Mouse (Mus musculus): ENCODE results near the gene Tinagl1. TPM values are rescaled to one million over a fixed set of nuclear protein-coding genes. Genes with fewer than 3 reads are reported as not detected.

The Tinagl1 gene
- polyA plus RNA-seq, 1 experiment from 2014 or later, result 13.8 TPM

DNA sequence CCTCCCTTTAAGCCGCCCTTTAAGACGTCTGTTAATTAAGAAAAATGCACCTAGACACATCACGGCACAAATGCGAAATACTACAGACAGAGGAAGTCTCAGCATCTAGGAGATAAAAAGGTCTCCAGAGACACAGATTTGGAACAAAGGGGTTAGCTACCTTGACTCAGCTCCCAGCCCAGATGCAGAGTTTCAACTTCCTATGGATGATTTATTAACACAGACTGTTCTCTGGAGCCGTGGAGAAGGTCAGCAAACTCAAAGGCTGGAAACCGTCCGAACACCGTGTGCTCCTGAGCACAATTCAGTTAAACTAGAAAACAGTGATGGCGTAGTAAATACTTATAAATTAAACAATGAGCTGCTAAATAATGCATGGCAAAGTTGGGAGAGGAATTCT is 17.3 kb upstream of the Tinagl1 start:
- H3K4me2 ChIP-seq, result no peak overlapping the region
- no peaks in the 10 kb centered on the region; the same call in 1 of the 2 replicates for H3K27me3 ChIP-seq
- no peak for ATAC-seq (ENCODE audit: insufficient number of reproducible peaks, insufficient read depth, low FRiP score, low TSS enrichment, low read depth)
- no peak overlapping the region for H3K9ac ChIP-seq
- H3K27ac ChIP-seq, result no peak overlapping the region
- H3K9me3 ChIP-seq, result no peaks in the 10 kb centered on the region
- WGBS, result 67% methylated on average over 9 of the region's 9 CpGs
- no peak overlapping the region for H3K4me3 ChIP-seq
- peaks cover 4% of the 10 kb centered on the region; the same call in 1 of the 2 replicates for H3K4me1 ChIP-seq
- no peaks in the 10 kb centered on the region for H3K36me3 ChIP-seq

DNA sequence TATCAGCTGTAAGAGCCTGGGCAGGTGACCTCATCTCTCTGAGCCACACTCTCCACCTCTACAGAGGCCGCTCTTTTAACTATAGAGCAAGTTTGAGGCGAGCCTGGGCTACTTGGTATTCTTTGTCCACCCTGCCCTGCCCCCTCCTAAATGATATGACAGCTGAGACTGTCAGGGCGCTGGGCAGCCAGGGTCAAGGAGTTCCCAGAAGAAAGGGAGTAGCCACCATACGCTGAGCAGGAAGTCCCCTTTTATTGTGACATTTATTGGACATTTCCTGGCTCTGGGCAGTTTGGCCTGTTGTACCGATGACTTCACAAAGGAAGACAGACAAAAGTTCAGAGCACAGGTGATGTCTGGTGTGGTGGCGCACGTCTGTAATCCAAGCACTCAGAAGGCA is 14.7 kb upstream of the Tinagl1 start:
- 54% methylated on average over 7 of the region's 7 CpGs for WGBS
- Histone ChIP-seq H3K27ac (no peak overlapping the region), H3K4me2 (no peak overlapping the region), H3K4me1 (peaks cover 4% of the 10 kb centered on the region; the same call in 1 of the 2 replicates), H3K9ac (no peak overlapping the region), H3K27me3 (no peaks in the 10 kb centered on the region; the same call in 1 of the 2 replicates), H3K4me3 (no peak overlapping the region), H3K9me3 (no peaks in the 10 kb centered on the region), H3K36me3 (no peaks in the 10 kb centered on the region)
- no peak for ATAC-seq (ENCODE audit: insufficient number of reproducible peaks, insufficient read depth, low FRiP score, low TSS enrichment, low read depth)

DNA sequence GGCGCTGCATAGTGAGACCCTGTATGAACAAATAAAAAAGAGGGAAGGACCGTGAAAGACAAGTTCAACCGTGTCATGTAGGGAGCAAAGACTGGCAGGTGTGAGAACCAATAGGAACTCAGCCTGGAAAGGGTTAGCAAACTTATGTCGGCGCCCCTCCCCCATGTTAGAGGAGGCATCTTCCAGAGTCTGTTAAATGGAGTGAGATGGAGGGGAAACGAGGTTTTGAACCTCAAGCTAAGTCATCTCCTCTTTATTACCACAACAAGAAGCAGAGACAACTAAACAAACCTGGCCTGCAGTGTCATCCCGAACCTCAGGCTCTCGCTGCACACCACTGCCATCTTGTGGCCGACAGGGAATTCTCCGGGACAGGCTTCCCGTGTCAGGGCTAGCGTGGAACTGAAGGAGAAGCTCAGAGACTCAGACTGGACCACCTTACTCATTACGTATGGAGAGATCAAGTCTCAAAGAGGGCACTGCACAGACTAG is 13.9 kb upstream of the Tinagl1 start:
- 0 out of 2 replicates have a peak, but pooled peaks have one; percentile 37 for ATAC-seq (ENCODE audit: insufficient number of reproducible peaks, insufficient read depth, low FRiP score, low TSS enrichment, low read depth)
- peak overlapping the region; percentile 53 for H3K4me2 ChIP-seq
- no peak overlapping the region for H3K27ac ChIP-seq

DNA sequence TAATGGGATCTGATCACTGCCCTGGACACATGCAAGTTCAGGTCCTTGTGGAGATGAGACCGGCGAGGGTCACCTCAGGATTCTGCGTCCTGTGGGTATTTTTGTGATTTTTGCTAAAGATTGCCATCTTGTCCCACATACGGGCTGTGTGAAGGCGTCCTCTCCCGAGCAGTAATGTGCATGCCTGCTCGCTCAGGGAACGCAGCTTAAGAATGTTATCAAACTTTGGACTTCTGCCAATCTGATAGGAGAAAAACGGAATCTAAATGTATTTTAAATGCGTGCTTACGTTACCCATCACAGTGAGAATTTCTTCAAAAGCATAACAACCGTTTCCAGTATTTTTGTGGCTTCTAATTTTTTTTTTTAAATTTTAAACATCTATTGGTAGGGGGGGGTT is 12.0 kb upstream of the Tinagl1 start:
- no peak overlapping the region for H3K4me2 ChIP-seq
- no peak overlapping the region for H3K27ac ChIP-seq
- no peak overlapping the region for H3K9ac ChIP-seq
- no peaks in the 10 kb centered on the region for H3K9me3 ChIP-seq
- no peak for ATAC-seq (ENCODE audit: insufficient number of reproducible peaks, insufficient read depth, low FRiP score, low TSS enrichment, low read depth)
- H3K27me3 ChIP-seq, result no peaks in the 10 kb centered on the region; the same call in 1 of the 2 replicates
- H3K4me3 ChIP-seq, result no peak overlapping the region
- no peaks in the 10 kb centered on the region for H3K36me3 ChIP-seq
- WGBS, result 65% methylated on average over 12 of the region's 12 CpGs
- H3K4me1 ChIP-seq, result peaks cover 4% of the 10 kb centered on the region; the same call in 1 of the 2 replicates

More for the DNA sequence above, 13.9 kb upstream of the Tinagl1 start:
- peak overlapping the region; percentile 33 for H3K4me3 ChIP-seq
- peaks cover 4% of the 10 kb centered on the region; the same call in 1 of the 2 replicates for H3K4me1 ChIP-seq
- no peaks in the 10 kb centered on the region; the same call in 1 of the 2 replicates for H3K27me3 ChIP-seq
- H3K36me3 ChIP-seq, result no peaks in the 10 kb centered on the region
- H3K9ac ChIP-seq, result peak overlapping the region; percentile 44; the same call in 1 of the 2 replicates
- no peaks in the 10 kb centered on the region for H3K9me3 ChIP-seq
- 2% methylated on average over 13 of the region's 13 CpGs for WGBS

DNA sequence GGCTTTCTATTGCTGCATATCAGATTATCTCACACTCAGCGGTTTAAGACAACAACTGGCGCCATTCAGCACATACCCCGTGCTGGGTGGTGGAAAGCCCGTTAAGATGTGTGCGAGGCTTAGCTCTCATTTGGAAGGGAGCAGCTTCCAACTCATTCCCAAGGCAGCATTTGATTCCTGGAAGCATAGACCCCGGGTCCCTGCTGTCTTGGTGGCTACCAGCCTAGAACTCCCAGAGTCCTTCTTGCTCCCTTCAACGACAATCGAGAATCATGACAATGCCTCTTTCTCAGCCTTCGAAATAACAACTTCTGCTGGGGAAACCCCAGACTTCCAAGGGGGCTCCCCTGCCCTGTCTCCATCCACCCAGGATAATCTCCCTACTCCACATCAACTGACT is 11.5 kb upstream of the Tinagl1 start:
- no peaks in the 10 kb centered on the region for H3K36me3 ChIP-seq
- no peak overlapping the region for H3K4me3 ChIP-seq
- no peaks in the 10 kb centered on the region; the same call in 1 of the 2 replicates for H3K27me3 ChIP-seq
- no peak overlapping the region for H3K9ac ChIP-seq
- peaks cover 4% of the 10 kb centered on the region; the same call in 1 of the 2 replicates for H3K4me1 ChIP-seq
- no peak for ATAC-seq (ENCODE audit: insufficient number of reproducible peaks, insufficient read depth, low FRiP score, low TSS enrichment, low read depth)
- H3K27ac ChIP-seq, result no peak overlapping the region
- H3K9me3 ChIP-seq, result no peaks in the 10 kb centered on the region
- 73% methylated on average over 9 of the region's 9 CpGs for WGBS
- no peak overlapping the region for H3K4me2 ChIP-seq

DNA sequence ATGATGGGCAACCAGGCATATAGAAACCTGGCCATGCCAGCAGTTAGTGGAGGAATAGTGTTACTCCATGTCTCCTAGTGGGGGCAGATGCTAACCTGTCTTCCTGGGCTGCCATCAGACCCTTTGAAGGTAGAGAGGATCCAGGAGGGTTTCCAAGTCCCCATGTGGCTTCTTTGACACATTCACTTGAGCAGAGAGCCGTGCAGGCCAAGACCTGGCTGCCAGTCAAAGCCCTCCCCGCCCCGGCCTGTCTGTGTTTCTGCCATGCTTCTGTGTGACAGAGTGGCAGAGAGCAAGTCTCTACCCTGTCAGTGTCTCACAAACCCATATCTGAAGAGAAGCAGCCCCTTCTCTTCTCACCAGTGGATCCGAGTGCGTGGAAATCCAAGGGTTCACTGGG is 9.0 kb upstream of the Tinagl1 start:
- no peaks in the 10 kb centered on the region for H3K36me3 ChIP-seq
- H3K4me3 ChIP-seq, result no peak overlapping the region
- H3K9me3 ChIP-seq, result no peaks in the 10 kb centered on the region
- ATAC-seq (ENCODE audit: insufficient number of reproducible peaks, insufficient read depth, low FRiP score, low TSS enrichment, low read depth), result no peak
- no peak overlapping the region for H3K4me2 ChIP-seq
- 86% methylated on average over 5 of the region's 5 CpGs for WGBS
- H3K27me3 ChIP-seq, result no peaks in the 10 kb centered on the region
- H3K27ac ChIP-seq, result no peak overlapping the region
- H3K4me1 ChIP-seq, result peaks cover 4% of the 10 kb centered on the region; the same call in 1 of the 2 replicates
- H3K9ac ChIP-seq, result no peak overlapping the region

DNA sequence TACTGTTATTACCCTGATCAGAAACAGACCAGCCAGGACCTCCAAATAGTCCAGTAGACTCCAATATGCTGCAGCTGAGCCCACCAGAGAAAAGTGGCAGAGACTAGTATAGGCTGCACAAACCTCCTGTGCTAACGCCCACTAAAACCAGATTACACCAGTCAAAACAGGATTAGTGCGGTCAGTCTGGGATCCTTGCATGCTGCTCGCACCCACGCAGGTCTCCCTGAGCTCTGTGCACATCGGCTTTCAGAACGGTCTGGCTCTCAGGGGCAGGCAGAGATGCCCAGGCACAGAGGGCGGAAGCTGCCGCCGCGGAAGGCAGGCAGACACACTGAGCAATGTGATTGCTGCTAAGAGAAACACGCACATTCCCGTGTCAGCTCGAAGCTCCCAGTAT is 8.1 kb upstream of the Tinagl1 start:
- Histone ChIP-seq H3K9ac (no peak overlapping the region), H3K9me3 (no peaks in the 10 kb centered on the region), H3K4me2 (no peak overlapping the region), H3K4me1 (no peaks in the 10 kb centered on the region), H3K4me3 (no peak overlapping the region), H3K27me3 (no peaks in the 10 kb centered on the region), H3K27ac (no peak overlapping the region), H3K36me3 (no peaks in the 10 kb centered on the region)
- no peak for ATAC-seq (ENCODE audit: insufficient number of reproducible peaks, insufficient read depth, low FRiP score, low TSS enrichment, low read depth)
- 68% methylated on average over 13 of the region's 13 CpGs for WGBS

DNA sequence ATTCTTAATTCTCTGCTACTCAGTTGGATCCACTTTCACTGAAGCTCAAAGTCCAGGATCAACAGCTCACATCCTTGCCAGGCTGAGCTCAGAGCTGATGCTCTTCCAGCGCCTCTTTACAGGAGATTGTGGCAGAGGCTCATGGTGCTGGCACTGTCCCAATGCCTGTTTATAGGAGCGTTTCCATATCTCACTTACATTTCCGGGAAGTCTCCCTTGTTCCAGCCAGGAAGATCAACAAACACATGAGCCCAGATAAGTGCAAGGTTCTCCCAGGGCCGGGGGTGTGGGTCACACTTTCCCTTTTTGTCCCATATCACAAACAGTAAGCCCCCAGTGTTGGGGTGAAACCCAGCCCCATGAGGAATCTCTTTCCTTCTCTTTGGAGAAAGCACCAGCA is 7.0 kb upstream of the Tinagl1 start:
- Histone ChIP-seq H3K9me3 (no peaks in the 10 kb centered on the region), H3K27ac (no peak overlapping the region), H3K4me1 (peaks cover 9% of the 10 kb centered on the region), H3K36me3 (no peaks in the 10 kb centered on the region), H3K9ac (no peak overlapping the region), H3K4me3 (no peak overlapping the region), H3K4me2 (no peak overlapping the region), H3K27me3 (no peaks in the 10 kb centered on the region; the same call in 1 of the 2 replicates)
- WGBS, result 72% methylated on average over 4 of the region's 4 CpGs
- ATAC-seq (ENCODE audit: insufficient number of reproducible peaks, insufficient read depth, low FRiP score, low TSS enrichment, low read depth), result no peak

DNA sequence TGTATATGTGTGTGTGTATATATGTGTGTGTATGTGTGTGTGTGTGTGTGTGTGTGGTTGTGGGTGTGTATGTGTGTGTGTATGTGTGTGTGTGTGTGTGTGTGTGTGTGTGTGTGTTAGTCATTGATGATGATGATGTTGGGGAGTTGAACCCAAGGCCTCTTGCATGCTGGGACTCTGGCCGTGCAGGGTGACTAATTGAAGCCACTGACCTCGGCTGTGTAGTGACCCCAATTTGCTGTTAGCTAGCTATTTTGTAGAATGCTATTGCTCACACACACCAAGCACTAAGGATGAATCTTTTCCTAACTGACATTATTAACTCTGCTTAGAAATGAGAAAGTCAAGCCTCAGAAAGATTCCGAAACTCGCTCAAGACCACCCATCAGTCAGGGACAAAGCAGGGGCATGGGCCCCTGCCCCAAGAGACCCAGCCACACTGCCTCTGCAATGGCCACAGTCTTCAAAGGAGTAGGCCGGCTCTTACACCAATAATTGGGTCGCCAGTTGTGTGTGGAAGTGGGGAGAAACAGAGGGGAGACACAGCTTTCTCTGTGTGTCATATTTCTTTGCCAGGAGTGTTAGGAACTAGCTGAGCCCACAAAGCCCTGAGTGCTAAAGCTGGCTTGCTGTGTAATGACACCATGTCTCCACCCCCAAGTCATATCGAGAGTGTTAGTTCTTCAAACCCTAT is 6.1 kb upstream of the Tinagl1 start:
- 63% methylated on average over 7 of the region's 7 CpGs for WGBS
- H3K9me3 ChIP-seq, result no peaks in the 10 kb centered on the region
- no peak overlapping the region for H3K4me3 ChIP-seq
- peaks cover 3% of the 10 kb centered on the region for H3K27me3 ChIP-seq
- H3K36me3 ChIP-seq, result no peaks in the 10 kb centered on the region
- no peak overlapping the region for H3K27ac ChIP-seq
- no peak overlapping the region for H3K9ac ChIP-seq
- H3K4me1 ChIP-seq, result peaks cover 10% of the 10 kb centered on the region
- ATAC-seq (ENCODE audit: insufficient number of reproducible peaks, insufficient read depth, low FRiP score, low TSS enrichment, low read depth), result no peak
- no peak overlapping the region for H3K4me2 ChIP-seq

DNA sequence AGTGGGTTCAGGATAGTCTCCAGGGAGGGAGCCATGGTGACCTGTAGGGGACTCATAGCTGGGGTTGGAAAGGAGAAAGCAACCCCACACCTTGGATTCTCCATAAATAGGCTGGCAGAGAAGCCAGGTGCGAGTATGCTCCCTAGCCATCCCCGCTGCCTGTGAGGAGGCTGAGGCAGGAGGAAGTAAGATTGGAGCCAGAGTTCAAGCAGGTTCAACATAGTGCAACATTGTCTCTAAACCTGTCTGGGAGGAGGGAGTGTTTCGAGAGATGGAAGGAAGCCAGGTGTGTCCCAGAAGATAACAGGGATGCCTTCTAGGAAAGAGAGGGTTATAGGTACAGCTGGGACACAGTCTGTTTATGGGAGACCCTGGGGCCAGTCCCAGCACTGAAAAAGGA is 5.0 kb upstream of the Tinagl1 start:
- H3K4me2 ChIP-seq, result no peak overlapping the region
- no peak overlapping the region for H3K27ac ChIP-seq
- peaks cover 13% of the 10 kb centered on the region for H3K27me3 ChIP-seq
- peaks cover 18% of the 10 kb centered on the region for H3K4me1 ChIP-seq
- no peaks in the 10 kb centered on the region for H3K9me3 ChIP-seq
- no peaks in the 10 kb centered on the region for H3K36me3 ChIP-seq
- WGBS, result 88% methylated on average over 3 of the region's 3 CpGs
- no peak overlapping the region for H3K9ac ChIP-seq
- no peak for ATAC-seq (ENCODE audit: insufficient number of reproducible peaks, insufficient read depth, low FRiP score, low TSS enrichment, low read depth)
- no peak overlapping the region for H3K4me3 ChIP-seq

DNA sequence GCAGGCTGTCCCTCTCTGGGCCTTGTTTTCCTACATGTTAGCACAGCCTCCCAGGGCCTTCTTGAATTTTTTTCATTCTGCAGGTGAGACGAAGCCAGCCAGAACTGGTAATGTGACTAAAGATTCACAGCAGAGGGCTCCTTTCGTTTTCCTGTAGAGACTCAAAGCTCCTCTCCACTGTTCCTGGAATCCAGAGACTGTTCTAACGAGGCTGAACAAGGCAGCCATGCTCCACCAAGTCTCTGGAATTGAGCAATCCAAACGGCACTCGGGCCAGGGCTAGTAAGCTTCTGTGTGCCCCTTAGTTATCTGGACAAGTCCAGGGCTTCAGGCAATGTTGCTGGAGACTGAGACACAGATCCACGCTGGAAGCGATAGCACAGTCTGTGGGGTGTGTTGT is 2.6 kb upstream of the Tinagl1 start:
- Histone ChIP-seq H3K27ac (no peak overlapping the region), H3K4me3 (no peak overlapping the region), H3K4me1 (peaks cover 33% of the 10 kb centered on the region), H3K9ac (0 out of 2 replicates have a peak overlapping the region, but pooled peaks have one; percentile 11), H3K36me3 (no peaks in the 10 kb centered on the region), H3K27me3 (peaks cover 34% of the 10 kb centered on the region), H3K9me3 (no peaks in the 10 kb centered on the region), H3K4me2 (no peak overlapping the region)
- no peak for ATAC-seq (ENCODE audit: insufficient number of reproducible peaks, insufficient read depth, low FRiP score, low TSS enrichment, low read depth)
- 47% methylated on average over 7 of the region's 7 CpGs for WGBS

DNA sequence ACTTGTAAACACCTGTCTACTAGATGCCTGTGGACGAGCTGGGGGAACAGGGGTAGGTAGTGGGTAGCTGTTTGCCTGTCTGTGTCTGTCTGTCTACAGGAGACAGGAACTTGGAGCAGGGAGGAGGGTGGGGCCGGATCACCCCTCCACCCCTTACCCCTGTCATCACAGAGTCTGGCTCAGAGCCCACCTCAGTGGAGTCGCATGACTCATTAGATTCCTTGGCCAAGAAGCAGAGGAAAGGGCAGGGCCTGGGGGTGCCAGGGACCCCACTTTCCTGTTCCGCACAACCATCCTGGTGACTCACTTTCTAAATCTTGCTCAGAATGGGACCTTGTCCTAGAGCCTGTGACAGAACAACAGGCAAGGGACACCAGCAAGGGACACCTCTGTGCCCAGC is 2.2 kb upstream of the Tinagl1 start:
- 49% methylated on average over 4 of the region's 4 CpGs for WGBS
- H3K36me3 ChIP-seq, result no peaks in the 10 kb centered on the region
- no peak overlapping the region for H3K27ac ChIP-seq
- no peak overlapping the region for H3K4me3 ChIP-seq
- ATAC-seq (ENCODE audit: insufficient number of reproducible peaks, insufficient read depth, low FRiP score, low TSS enrichment, low read depth), result no peak
- peaks cover 34% of the 10 kb centered on the region for H3K27me3 ChIP-seq
- H3K4me2 ChIP-seq, result no peak overlapping the region
- H3K9me3 ChIP-seq, result no peaks in the 10 kb centered on the region
- 0 out of 2 replicates have a peak overlapping the region, but pooled peaks have one; percentile 11 for H3K9ac ChIP-seq
- H3K4me1 ChIP-seq, result peaks cover 37% of the 10 kb centered on the region

Measured in embryonic facial prominence, embryonic 13.5 days (tissue).